Mouse (Mus musculus): ENCODE measurements around the gene Rab7b.

Gene Rab7b

DNA sequence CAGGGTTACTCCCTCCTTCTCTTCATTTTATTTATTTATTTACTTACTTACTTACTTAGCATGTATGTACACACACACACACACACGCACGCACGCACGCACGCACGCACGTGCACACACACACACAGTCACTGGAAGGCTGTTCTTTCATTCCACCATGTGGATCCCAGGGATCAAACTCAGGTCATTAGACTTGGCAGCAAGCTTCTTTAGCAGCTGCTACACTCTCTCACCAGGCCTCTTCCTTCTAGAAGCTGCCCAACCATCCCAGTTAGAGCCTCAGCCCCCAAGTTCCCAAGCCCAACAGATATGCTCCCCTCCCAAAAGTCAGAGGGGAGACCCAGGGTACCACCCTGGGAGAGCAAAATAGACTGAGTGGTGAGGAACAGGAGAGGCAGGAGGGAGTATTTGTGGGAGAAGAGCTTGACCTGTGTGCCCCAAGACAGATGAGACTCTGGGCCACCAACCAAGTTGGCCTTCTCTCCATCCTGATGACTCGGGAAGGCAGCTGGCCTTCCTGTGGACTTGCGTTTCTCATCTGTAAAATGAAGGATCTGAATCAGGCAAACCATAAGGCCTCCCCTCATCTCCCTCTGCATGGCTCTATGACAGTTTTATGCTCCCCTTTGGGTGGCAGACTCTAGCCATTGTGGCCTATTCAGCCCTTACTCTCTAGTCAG is 51.1 kb downstream of the Rab7b start:
- no peak for DNase-seq

DNA sequence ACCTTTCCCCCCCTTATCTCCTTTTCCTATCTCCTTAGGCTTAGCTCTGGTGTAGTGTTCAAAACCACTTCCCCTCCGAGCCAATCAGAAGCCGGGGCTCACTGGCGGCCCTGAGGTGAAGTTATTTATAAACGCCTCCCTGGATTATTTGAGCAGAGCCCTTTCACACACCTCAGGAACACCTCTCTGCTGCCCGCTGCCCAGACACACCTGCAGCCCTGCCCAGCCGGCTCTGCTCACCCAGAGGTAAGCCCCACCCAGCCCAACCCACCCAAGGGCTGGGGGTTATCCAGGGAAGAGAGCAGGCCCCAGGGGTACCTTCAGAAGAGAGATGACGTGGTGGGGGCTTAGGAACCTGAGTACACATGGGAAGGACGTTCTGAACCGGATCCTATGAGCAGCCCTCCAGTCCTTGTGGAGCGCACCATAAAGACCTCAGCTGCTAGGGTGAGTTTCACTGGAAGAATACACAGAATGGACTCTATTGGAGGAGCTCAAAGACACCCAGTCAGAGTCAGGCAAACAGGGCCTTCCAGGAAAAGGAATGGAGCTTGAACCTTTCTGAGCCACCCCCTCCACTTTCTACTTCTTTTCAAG is 55.5 kb downstream of the Rab7b start, which contains the start of gene Slc26a9:
TSS of gene Slc26a9 (plus strand) at position 155 of the 597 bp plus-strand sequence.
- peak; percentile 63 to 75 for DNase-seq

DNA sequence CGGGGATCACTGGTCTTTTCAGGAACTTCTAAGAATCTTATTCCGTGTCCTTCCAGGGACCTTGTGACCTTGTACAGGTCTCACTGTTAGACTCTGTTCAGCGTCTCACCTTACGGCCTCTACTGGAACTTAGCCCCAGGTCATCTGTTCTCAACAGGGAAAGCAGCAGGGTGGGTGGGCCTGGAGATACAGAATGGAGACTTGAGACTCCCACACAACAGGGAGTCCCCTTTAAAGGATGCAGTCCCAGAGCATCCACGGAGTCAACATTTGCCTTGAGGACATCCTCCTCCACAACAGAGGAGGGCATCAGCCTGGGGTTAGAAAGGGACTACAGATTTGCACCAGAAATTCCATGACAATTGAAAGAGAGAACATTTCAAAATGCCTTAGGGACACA is 56.9 kb downstream of the Rab7b start:
- no peak for DNase-seq

DNA sequence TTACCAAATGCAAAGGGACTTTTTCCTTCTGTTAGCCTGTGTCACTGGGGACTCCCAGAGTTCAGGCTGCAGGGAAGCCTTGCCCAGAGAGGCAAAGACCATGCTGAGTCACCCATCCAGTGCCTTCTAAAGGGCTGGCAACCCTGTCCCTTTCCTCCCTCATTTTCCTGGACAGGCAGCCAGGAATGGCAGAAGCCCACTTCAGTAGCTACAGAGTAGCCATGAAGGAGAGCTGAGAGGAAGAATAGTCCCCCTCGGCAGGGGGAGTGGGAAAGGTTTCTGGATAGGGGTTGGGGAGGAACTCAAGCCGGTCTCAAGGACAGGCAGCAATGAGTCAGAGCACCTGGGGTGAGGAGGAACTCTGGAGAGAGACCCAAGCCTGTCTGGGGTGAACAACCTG is 59.3 kb downstream of the Rab7b start:
- no peak for DNase-seq

DNA sequence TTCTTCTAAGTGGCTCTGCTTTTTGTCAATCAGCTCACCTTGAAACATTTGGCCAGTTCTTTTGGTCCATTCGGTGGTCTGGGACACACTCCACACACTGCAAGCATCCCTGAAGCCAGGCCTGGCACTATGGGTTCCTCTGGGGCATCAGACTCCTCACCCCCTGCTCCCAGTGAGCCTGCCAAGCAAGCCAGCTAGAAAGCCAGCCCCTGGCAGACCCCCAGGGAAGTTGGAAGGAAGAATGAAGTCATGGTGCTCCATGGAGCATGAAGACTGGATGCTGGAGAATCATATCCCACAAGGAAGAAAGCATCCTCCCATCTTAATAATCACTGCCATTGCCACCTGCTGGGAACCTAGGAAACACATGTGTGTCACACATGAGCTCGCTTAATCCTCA is 60.1 kb downstream of the Rab7b start:
- DNase-seq: no peak

DNA sequence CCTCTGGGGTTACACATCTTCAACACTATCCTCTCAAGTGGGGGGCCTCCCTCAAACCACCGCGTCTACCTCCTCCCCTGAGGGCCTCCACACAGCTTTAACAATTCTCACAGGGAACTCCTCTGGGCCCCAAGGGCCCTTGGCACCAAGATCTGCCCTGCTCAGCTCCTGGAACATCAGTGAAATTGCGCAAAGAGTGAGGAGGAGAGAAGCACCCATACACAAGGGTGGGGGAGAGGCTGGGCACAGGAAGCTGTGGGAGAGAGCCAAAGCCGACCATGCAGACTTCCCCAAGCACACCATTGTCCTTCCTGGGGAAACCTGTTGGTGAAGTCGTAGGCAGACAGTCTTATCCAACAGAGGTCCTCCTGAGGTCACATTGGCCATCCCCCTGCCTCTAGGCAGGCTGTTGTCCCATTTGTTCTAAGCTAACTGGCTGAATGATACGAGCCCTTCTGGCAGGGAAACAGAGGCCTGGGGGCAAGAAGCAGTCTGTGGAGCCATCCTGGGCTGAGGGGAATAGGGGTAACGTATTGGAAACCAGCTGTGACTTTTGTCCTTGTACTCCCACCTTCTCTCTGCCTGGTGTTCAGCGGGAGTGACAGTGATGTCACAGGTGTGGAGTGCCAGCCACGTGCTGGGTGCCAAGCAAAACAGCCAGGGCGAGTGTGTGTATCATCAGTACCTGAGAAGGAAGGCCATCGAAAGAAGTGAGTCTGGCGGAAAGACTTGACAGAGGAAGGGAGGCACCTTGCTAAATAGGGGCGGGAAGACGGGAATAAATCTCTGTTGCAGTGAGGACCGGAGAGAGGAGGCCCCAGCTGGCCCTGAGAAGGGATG is 61.4 kb downstream of the Rab7b start:
- peak; percentile 69 to 81 for DNase-seq

DNA sequence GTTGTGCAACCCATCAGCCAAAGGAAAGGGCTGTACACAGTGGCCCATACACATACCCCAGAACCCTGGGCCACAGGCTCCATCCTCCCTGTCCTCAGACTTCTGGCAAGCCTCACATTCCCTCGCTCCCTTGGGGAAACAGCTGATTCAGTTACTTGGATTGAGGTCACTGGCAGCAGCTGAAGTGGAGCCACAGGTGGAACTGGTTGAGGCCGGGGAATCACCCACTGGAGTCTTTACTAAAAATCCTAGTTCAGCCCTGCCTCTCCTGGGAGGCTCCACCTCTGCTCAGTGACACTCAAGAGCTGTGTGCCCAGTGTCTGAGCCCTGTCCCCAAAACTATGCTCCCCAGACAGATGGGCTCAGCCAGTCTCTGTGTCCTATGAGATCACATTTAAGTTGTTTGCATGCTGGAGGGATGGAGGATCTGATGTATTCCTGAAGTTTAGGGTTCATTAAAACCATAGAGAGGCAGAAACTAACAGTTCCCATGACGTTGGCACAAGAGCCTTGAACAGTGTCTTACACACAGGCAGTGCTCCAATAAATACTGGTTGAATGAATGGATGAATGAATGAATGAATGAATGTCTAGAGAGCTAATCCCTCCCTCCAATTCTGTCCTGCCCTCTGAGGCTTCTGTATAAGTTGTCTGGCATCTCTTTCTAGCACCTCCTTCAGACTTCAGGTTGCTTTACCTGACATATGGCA is 62.8 kb downstream of the Rab7b start:
- peak; percentile 69 to 76 for DNase-seq

DNA sequence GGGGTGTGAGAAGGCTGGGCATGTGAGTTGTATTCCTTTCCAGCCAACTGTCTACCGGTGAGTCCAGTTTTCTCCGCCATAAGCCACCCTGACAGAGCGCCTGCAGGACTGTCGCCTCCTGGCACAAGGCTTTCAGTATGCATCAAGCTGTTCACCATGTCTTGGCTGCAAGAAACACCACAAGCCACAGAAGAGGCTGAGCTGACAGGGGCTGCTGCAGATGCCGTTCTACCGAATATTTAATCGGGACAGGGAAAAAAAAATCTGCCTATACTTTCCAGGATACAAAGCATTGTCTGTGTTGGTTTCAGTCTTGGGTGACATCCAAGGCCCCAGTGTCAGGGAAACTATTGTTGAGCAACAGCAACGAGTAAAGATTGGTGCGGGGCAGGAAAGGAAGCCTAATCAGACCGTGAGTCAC is 63.4 kb downstream of the Rab7b start:
- peak; percentile 41 to 57 for DNase-seq

DNA sequence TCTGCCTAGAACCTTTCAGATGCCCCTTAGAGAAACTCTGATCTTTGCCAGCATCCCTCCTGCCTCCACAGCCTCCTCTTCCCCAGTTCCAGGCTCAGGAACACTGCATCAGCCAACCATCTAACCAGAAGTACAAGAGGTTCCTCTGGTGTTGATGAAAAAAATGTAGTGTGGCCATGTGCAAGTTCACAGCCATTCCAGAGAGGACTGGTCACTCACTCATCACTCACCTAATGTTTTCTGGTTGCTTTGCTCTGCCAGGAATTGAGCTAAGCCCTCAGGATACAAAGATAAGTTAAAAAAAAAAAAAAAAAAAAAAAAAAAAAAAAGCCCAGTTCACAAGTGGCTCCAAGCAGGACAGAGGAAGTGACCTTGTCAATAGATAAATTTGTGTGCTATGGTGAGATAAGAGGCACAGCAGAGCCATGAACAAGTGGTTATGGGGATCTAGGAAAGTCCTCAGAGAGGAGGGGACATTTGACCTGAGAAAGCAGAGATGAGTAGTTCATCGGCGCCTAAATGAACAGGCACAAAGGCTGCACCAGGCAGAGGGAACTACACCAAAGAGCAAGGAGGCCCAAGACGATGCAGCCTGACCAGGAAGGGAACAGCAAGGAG is 65.8 kb downstream of the Rab7b start:
- DNase-seq: no peak

DNA sequence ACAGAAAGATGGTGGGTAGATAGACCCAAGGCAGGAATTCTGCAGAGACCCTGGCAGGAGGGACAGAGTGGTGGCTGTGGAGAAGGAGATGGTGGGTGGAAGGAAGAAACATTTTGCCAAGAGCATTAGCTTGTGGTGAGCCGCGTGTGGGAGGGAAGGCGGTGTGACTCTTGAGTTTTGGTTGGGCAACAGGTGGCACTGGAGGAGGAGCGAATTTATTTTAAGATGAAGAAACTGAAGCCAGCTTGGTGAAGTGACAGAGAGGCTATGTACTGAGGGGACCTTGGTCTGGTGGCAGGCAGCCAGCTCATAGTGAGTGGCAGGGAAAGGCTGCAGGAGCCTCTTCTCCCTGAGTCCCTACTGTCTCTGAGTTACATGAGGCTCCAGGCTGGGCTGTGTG is 66.4 kb downstream of the Rab7b start:
- DNase-seq: peak; percentile 65 to 74

DNA sequence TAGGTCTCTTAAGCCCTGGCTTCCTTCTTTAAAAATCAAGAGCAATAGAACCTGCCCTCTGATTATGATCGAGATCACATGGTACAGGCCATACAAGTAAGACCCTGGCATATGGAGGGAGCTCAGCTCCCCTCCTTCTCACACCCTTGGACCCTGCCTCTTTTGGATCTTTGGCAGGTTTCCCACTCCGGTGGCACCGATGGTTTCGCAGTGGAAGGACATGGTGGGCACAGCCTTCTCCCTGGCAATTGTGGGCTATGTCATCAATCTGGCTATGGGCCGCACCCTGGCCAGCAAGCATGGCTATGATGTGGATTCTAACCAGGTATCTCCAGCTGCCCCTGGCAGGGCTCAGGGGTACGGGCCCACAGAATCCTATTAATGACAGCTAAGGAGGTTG is 68.7 kb downstream of the Rab7b start:
- DNase-seq: no peak

DNA sequence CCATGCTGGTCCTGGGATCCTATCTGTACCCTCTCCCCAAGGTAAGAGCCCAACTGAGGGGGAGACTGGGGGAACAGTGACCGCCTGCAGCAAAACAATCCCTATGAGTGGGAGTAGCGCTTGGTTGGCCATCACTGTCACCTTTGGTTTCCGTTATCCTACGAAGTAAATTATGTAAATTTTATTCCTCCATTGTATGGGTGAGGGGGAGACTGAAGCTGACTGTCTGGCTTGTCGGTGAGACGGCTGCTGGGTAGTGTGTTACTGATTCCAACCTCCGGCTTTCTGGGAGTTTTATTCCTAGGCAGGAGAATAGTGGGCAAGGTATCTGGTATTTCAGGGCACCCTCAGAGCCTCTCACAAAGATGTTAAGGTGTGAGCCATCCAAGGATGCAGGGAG is 70.3 kb downstream of the Rab7b start:
- DNase-seq: no peak

DNA sequence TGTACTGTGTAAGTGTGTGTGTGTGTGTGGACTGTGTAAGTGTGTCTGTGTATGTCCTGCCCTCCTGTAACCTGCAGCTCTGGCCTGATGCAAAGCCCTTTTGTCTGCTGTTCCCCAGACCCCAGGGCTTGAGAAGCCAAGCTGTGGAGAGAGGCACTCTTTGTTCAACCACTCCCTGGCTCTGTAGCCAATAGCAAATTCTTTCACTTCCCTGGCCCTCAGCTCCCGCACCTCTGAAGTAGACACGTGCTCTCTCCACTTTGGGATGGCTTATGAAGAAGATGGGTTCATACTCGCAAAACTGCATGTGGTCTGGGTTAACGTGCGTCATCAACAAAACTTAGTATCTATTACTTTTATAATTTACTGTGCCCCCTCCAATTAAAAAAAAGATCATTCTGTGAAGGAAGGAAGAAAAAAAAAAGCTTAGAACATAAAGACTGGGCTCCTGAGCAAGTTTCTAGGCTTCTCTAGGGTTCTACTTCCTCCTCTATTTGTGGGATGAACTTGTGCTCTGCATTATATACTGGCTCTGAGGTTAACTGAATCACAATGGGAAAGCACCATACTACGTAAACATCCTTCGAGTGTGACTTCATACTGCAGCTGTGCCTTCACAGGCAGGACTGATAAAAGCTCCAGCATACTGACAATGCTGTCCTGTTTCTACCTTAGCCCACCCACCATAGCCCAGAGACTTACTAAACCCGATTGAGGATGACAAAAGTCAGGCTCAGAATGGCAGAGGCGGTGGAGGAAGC is 71.4 kb downstream of the Rab7b start:
- DNase-seq: peak; percentile 37 to 65

DNA sequence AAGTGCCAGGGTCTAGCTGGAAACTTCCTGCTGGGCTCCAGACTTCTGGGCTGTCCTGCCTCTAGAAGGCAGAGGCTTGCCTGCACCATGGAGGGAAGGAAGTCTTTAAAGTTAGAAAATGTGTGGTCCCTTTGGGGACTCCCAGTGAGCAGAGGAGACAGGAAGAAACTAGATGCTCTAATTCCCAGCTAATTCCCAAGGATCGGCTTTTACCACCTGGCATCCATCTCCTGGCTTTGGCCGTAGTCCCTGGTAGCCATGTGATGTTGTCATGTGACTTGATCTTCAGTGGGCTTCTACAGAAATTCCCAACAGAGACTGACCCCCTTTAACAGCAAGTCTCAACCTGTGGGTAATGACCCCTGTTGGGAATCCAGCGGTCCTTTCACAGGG is 71.9 kb downstream of the Rab7b start:
- no peak for DNase-seq

DNA sequence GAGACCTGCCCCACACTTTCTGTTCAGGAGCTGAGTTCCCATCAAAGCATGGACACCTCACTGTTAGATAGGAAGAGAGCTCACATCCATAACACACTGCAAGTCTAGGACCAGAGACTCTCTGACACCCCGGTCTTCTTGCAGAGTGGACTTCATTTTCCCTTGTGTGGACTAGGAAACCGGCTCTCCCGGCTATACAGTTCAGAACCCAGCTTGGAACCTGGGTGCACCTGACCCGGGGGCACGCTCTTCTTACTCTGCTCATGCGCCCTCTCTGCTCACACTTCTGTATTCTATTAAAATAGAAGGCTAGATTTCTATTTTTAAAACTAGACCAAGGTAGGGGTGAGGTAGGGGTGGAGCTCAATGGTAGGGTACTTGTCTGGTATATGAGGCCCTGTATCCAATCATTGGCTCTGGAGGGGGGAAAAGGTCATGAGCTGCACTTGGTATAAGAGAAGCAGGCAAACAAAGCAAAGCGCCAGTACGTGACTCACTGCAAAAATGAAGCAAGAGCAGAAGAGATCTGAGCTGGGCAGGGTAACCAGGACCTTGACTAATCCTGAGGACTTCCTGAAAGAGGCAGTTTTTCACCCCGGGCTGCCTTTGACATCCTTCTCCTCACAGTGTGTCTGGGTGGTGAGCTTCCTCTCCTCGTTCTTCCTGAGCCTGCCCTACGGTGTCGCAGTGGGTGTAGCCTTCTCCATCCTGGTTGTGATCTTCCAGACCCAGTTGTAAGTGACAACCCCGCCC is 72.8 kb downstream of the Rab7b start:
- DNase-seq: peak; percentile 76 to 84

DNA sequence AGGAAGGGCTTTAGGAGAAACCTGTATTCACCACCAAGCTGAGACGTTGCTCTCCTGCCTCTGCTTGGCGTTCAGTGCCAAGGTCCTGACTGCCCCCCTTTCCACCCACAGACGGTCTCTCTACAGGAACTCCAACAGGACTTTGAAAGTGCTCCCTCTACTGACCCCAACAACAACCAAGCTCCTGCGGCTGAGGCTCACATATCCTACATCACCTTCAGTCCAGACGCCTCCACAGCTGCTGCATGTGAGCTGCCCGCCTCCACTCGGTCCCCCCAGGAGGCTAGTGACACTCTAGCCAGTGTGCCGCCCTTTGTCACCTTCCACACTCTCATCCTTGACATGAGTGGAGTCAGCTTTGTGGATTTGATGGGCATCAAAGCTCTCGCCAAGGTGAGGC is 75.2 kb downstream of the Rab7b start:
- DNase-seq: no peak

DNA sequence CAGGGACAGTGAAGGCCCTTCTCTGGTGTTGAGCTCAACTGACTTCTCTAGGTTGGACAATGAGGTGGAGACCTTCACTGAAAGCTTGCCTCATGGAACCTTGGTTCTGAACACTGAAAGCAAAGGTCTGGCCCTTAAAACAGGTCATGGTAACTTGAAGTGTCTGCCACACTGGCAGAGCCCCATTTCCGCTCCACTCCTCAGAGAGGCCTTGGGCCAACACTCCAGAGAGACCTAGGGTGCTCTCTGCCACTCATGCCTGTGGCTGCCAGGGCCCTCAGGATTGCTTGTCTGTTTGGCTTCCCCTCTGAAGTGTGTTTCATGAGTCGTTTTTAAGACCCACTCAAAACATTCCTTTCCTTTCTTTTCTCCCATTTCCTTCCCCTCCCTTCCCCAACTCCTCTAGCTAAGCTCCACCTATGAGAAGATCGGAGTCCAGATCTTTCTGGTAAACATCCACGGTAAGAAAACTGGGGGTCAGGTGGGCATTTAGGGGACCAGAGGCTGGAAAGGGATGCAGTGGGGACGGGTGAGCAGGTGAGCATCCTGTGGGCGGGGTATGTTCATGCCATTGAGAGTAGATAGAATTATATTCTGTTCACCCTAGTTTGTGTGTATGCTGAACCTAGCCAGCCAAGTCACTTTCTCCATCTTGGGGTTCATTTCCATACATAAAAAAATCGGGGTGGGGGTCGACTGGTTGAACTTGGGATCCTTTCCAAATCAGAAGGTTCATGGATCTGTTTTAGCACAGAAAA is 76.3 kb downstream of the Rab7b start:
- DNase-seq: peak; percentile 88 to 91

Measured in lung, adult 18-20 months (tissue).